Mouse (Mus musculus): ENCODE data around the gene H2-DMb2.

- TF ChIP-seq NANOG (IDR thresholded peaks at IDR 0.05; ENCODE audit: borderline replicate concordance, low read length) (no peak), CTCF (conservative IDR thresholded peaks at IDR 0.05; ENCODE audit: low read length) (no peak), POU5F1 (IDR thresholded peaks at IDR 0.05; ENCODE audit: borderline replicate concordance, low read length) (no peak)
Observed at GRCm38 (mm10) chr17:34121879-34122187, 21.3 kb upstream of the H2-DMb2 start.
